Mouse (Mus musculus): Measurements from ENCODE around the gene Scnn1g. TPM values are rescaled to one million over a fixed set of nuclear protein-coding genes. Genes with fewer than 3 reads are reported as not detected.

The Scnn1g gene
- polyA plus RNA-seq, 1 experiment: 0.15 TPM

GRCm38 (mm10) chr7:121767900-121768299 lies 33.6 kb downstream of the Scnn1g start:
- TF ChIP-seq FLI1 (IDR thresholded peaks at IDR 0.05; ENCODE audit: low read length): no peak
- H3K27me3 ChIP-seq (replicated peaks): peaks cover 4% of the 10 kb centered on the region
- H3K4me3 ChIP-seq (replicated peaks): no peak overlapping the region
- H3K9me3 ChIP-seq: peaks cover 12% of the 10 kb centered on the region
- no peaks in the 10 kb centered on the region for H3K36me3 ChIP-seq (replicated peaks; ENCODE audit: low read length)
- no peaks in the 10 kb centered on the region for H3K4me1 ChIP-seq

GRCm38 (mm10) chr7:121768983-121769382 lies 34.7 kb downstream of the Scnn1g start:
- Histone ChIP-seq H3K9me3 (peaks cover 12% of the 10 kb centered on the region), H3K36me3 (replicated peaks; ENCODE audit: low read length) (no peaks in the 10 kb centered on the region), H3K4me1 (no peaks in the 10 kb centered on the region), H3K4me3 (replicated peaks) (no peak overlapping the region), H3K27me3 (replicated peaks) (peaks cover 9% of the 10 kb centered on the region)
- TF ChIP-seq FLI1 (IDR thresholded peaks at IDR 0.05; ENCODE audit: low read length) (no peak), GATA1 (IDR thresholded peaks at IDR 0.05; ENCODE audit: borderline replicate concordance, low read length) (no peak)

- H3K4me3 ChIP-seq (replicated peaks): no peak overlapping the region
- H3K4me1 ChIP-seq: no peaks in the 10 kb centered on the region
- TF ChIP-seq GATA1 (IDR thresholded peaks at IDR 0.05; ENCODE audit: borderline replicate concordance, low read length): no peak
- no peak for TF ChIP-seq FLI1 (IDR thresholded peaks at IDR 0.05; ENCODE audit: low read length)
- H3K27me3 ChIP-seq (replicated peaks): peaks cover 4% of the 10 kb centered on the region
- H3K36me3 ChIP-seq (replicated peaks; ENCODE audit: low read length): no peaks in the 10 kb centered on the region
- H3K9me3 ChIP-seq: 0 out of 2 replicates have a peak, but pooled peaks cover 1% of the 10 kb centered on the region
These were observed 44.3 kb downstream of the Scnn1g start for GRCm38 (mm10) chr7:121778553-121778952.

- no peak for TF ChIP-seq GATA1 (IDR thresholded peaks at IDR 0.05; ENCODE audit: borderline replicate concordance, low read length)
- no peak for TF ChIP-seq FLI1 (IDR thresholded peaks at IDR 0.05; ENCODE audit: low read length)
- H3K9me3 ChIP-seq: 0 out of 2 replicates have a peak, but pooled peaks cover 4% of the 10 kb centered on the region
- H3K4me1 ChIP-seq: no peaks in the 10 kb centered on the region
- no peak overlapping the region for H3K4me3 ChIP-seq (replicated peaks)
- no peaks in the 10 kb centered on the region for H3K36me3 ChIP-seq (replicated peaks; ENCODE audit: low read length)
- H3K27me3 ChIP-seq (replicated peaks): peaks cover 1% of the 10 kb centered on the region
These were observed 44.7 kb downstream of the Scnn1g start for GRCm38 (mm10) chr7:121778980-121779379.

GRCm38 (mm10) chr7:121779409-121779808 lies 45.1 kb downstream of the Scnn1g start:
- TF ChIP-seq FLI1 (IDR thresholded peaks at IDR 0.05; ENCODE audit: low read length): no peak
- TF ChIP-seq GATA1 (IDR thresholded peaks at IDR 0.05; ENCODE audit: borderline replicate concordance, low read length): no peak
- 0 out of 2 replicates have a peak, but pooled peaks cover 4% of the 10 kb centered on the region for H3K9me3 ChIP-seq

DNA sequence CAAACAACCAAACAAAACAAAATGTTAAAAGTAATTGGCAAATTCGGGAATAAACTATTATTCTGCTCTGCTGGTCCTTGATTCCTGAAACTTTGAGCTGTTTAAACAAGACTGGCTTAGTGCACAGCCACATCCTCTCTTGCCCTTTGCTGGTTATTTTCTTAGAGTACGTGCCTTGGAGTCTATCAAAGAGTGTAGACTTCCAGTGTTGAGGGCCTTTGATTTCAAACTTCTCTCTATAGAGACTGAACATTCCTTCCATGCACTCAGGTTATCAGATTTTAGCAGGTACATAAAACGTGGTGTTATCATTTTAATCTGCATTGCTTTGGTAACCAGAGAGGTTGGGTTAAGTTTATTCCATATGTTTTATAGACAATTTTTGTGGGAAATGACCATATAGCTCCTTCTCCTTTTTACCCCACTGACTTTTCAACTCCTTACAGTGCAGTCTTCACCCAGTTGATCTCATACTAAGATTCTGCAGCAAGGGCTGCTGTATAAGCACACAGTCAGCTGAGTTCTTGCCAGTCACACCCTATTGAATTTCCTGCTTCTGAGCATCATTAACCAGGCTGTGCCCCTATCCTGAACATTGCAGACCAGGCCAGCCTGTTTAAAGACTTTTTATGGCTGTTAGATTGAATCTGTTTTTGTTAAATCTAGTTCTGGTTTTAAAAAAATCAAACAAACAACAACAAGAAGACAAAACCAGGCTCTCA lies 48.1 kb downstream of the Scnn1g start:
- H3K36me3 ChIP-seq (replicated peaks; ENCODE audit: low read length): no peaks in the 10 kb centered on the region
- peaks cover 1% of the 10 kb centered on the region for H3K27me3 ChIP-seq (replicated peaks)
- no peak overlapping the region for H3K4me3 ChIP-seq (replicated peaks)
- H3K4me1 ChIP-seq: no peaks in the 10 kb centered on the region
- TF ChIP-seq FLI1 (IDR thresholded peaks at IDR 0.05; ENCODE audit: low read length) (no peak), GATA1 (IDR thresholded peaks at IDR 0.05; ENCODE audit: borderline replicate concordance, low read length) (no peak)
- H3K9me3 ChIP-seq: 0 out of 2 replicates have a peak, but pooled peaks cover 4% of the 10 kb centered on the region

More at GRCm38 (mm10) chr7:121779409-121779808, 45.1 kb downstream of the Scnn1g start:
- Histone ChIP-seq H3K36me3 (replicated peaks; ENCODE audit: low read length) (no peaks in the 10 kb centered on the region), H3K4me3 (replicated peaks) (no peak overlapping the region), H3K27me3 (replicated peaks) (peaks cover 1% of the 10 kb centered on the region), H3K4me1 (no peaks in the 10 kb centered on the region)

DNA sequence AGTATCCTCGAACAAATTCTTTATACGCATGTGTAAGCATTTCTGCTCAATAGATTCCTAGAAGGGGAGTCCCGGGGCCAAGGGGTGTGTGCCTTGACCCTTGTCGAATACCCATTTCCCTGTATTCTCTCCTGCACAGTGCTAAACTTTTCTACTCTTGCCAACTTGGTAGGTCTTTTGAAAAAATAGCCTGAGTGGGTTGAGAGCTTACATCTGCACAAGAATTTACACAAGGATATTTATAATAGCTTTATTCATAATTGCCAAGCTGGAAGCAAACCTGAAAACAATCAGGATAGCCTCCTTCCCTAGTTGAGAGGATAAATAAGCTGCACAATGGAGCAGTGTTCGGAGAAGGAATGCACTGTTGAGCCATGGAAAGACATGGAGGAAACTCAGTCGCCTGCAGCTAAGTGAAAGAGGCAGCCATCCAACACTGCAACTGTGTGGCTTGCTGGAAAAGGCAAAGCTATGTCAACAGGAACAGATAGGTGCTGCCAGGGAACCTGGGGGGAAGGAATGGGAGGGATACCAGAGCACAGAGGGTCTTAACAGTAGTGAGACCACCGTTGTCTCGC lies 51.5 kb downstream of the Scnn1g start:
- no peaks in the 10 kb centered on the region for H3K4me1 ChIP-seq
- H3K4me3 ChIP-seq (replicated peaks): no peak overlapping the region
- no peak for TF ChIP-seq FLI1 (IDR thresholded peaks at IDR 0.05; ENCODE audit: low read length)
- no peak for TF ChIP-seq GATA1 (IDR thresholded peaks at IDR 0.05; ENCODE audit: borderline replicate concordance, low read length)
- no peaks in the 10 kb centered on the region for H3K27me3 ChIP-seq (replicated peaks)
- peaks cover 11% of the 10 kb centered on the region for H3K9me3 ChIP-seq
- H3K36me3 ChIP-seq (replicated peaks; ENCODE audit: low read length): no peaks in the 10 kb centered on the region

DNA sequence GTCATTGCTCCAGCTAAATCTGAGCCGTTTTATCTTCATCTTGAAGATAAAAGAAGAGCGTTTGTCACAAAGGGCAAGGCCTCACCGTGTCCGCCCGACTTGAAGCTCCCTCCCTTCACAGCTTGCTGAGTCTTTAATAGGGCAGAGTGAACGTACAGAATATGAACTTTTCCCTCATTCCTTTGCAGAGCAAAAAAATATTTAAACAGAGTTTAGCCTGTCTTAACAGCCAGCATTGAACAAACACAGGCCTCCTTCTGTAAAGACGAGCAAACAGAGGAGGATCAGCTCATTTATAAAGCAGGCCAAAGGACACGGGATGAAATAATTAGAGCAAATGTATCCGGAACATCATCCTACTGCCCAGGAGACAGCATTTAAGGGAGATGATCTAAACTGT lies 63.5 kb downstream of the Scnn1g start:
- H3K4me1 ChIP-seq: no peaks in the 10 kb centered on the region
- no peaks in the 10 kb centered on the region for H3K36me3 ChIP-seq (replicated peaks; ENCODE audit: low read length)
- no peaks in the 10 kb centered on the region for H3K27me3 ChIP-seq (replicated peaks)
- no peak overlapping the region for H3K4me3 ChIP-seq (replicated peaks)
- H3K9me3 ChIP-seq: peaks cover 22% of the 10 kb centered on the region
- TF ChIP-seq GATA1 (IDR thresholded peaks at IDR 0.05; ENCODE audit: borderline replicate concordance, low read length) (no peak), FLI1 (IDR thresholded peaks at IDR 0.05; ENCODE audit: low read length) (no peak)

- Histone ChIP-seq H3K27me3 (replicated peaks) (no peaks in the 10 kb centered on the region), H3K4me3 (replicated peaks) (no peak overlapping the region), H3K4me1 (peaks cover 4% of the 10 kb centered on the region; the same call in 1 of the 2 replicates), H3K36me3 (replicated peaks; ENCODE audit: low read length) (no peaks in the 10 kb centered on the region), H3K9me3 (no peaks in the 10 kb centered on the region)
- TF ChIP-seq FLI1 (IDR thresholded peaks at IDR 0.05; ENCODE audit: low read length): no peak
- TF ChIP-seq GATA1 (IDR thresholded peaks at IDR 0.05; ENCODE audit: borderline replicate concordance, low read length): no peak
These were observed 68.2 kb downstream of the Scnn1g start for GRCm38 (mm10) chr7:121802471-121802870.

- H3K4me1 ChIP-seq: peaks cover 4% of the 10 kb centered on the region; the same call in 1 of the 2 replicates
- TF ChIP-seq FLI1 (IDR thresholded peaks at IDR 0.05; ENCODE audit: low read length) (no peak), GATA1 (IDR thresholded peaks at IDR 0.05; ENCODE audit: borderline replicate concordance, low read length) (no peak)
- H3K27me3 ChIP-seq (replicated peaks): no peaks in the 10 kb centered on the region
- H3K9me3 ChIP-seq: no peaks in the 10 kb centered on the region
- H3K36me3 ChIP-seq (replicated peaks; ENCODE audit: low read length): no peaks in the 10 kb centered on the region
- no peak overlapping the region for H3K4me3 ChIP-seq (replicated peaks)
These were observed 68.7 kb downstream of the Scnn1g start for GRCm38 (mm10) chr7:121803011-121803410.
